Mouse (Mus musculus) G1E (cell line): ENCODE measurements around the gene Rad51d.

Experiments used
- CTCF ChIP-seq: IDR thresholded peaks from 2 replicates; pipeline ENCODE4 v1.5.1; 2012; ENCODE audit warnings: low read depth, low read length, inconsistent platforms, mixed read lengths
- GATA1 ChIP-seq: IDR thresholded peaks from 2 replicates; pipeline ENCODE4 v1.6.1; 2012; ENCODE audit warnings: borderline replicate concordance, low read length, inconsistent platforms, mixed read lengths
- GATA2 ChIP-seq: IDR thresholded peaks from 2 replicates; pipeline ENCODE4 v1.6.1; 2012; ENCODE audit warnings: low read depth, low read length, inconsistent platforms, borderline replicate concordance
- POLR2AphosphoS5 ChIP-seq: IDR thresholded peaks from 2 replicates; pipeline ENCODE4 v1.6.1; 2012; ENCODE audit warnings: low read depth, low read length, inconsistent platforms; ENCODE audit not compliant: insufficient replicate concordance
- TAL1 ChIP-seq: conservative IDR thresholded peaks from 2 replicates; pipeline ENCODE4 v1.6.1; 2012; ENCODE audit warnings: low read depth, low read length, inconsistent platforms, mixed read lengths

DNA sequence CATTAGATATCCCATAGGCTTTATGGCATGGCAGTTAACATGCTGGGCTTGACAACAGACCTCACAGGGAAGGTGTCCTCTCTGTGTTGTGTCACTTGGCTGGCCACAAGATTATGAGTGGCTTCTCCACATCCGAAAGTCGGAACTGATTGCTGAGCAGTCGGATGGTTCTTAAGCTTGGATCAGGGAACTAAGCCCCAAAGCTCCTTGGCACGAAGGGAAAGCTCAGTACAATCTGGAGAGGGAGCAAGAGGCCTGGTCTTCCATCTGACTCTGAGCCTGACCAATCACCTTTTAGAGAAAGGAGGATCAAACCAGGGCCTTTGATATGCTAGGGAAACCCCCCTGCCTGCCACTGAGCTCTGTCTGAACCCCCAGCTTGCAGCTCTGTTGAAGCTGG lies 31.3 kb upstream of the Rad51d start:
- TF ChIP-seq CTCF (no peak), GATA1 (no peak), TAL1 (no peak), POLR2AphosphoS5 (no peak), GATA2 (no peak)
